Mouse (Mus musculus): Measurements from ENCODE around the gene Zfp866. TPM values are rescaled to one million over a fixed set of nuclear protein-coding genes. Genes with fewer than 3 reads are reported as not detected.

Zfp866 gene
- total and polyA plus RNA-seq, 3 experiments = 11.7 to 12.3 TPM; not detected in 1

GRCm38 (mm10) chr8:69713516-69713915 is 77.5 kb downstream of the Zfp866 start:
- H3K27ac ChIP-seq (ENCODE audit: control insufficient read depth, low read depth, low read length) = no peak overlapping the region
- peaks cover 32% of the 10 kb centered on the region for H3K79me2 ChIP-seq (ENCODE audit: control insufficient read depth, insufficient read depth, low read length, poor library complexity)
- H3K9ac ChIP-seq (ENCODE audit: control insufficient read depth, low read depth, low read length, poor library complexity, severe bottlenecking) = no peak overlapping the region
- no peak for DNase-seq (ENCODE audit: low read depth, low spot score)
- H3K36me3 ChIP-seq (ENCODE audit: control insufficient read depth in 1 of 2, insufficient read depth in 2 of 2, low read length in 2 of 2) = peaks cover 9 to 13% of the 10 kb centered on the region in 2 experiments
- H3K9me3 ChIP-seq (replicated peaks; ENCODE audit: insufficient read depth, low read length) = no peaks in the 10 kb centered on the region
- no peaks in the 10 kb centered on the region for H3K27me3 ChIP-seq (ENCODE audit: control insufficient read depth in 1 of 2, insufficient read depth in 2 of 2, low read length in 2 of 2)
- peaks cover 0 to 10% of the 10 kb centered on the region in 2 experiments; a peak in 3 of 4 replicates for H3K4me1 ChIP-seq (ENCODE audit: control insufficient read depth in 1 of 2, insufficient read depth in 2 of 2, low read length in 2 of 2)
- H3K4me3 ChIP-seq (ENCODE audit: control insufficient read depth in 1 of 2, insufficient read depth in 1 of 2, low read depth in 2 of 2, low read length in 2 of 2) = no peak overlapping the region
- no peak for TF ChIP-seq JUND (IDR thresholded peaks at IDR 0.05; ENCODE audit: low read depth, low read length)
- TF ChIP-seq KAT2A (conservative IDR thresholded peaks at IDR 0.05; ENCODE audit: low read depth, low read length) = no peak
- no peak for TF ChIP-seq TAL1 (IDR thresholded peaks at IDR 0.05; ENCODE audit: low read length)
- no peak for TF ChIP-seq GATA1 (IDR thresholded peaks at IDR 0.05; ENCODE audit: low read depth, low read length)
- no peak for TF ChIP-seq CHD1 (IDR thresholded peaks at IDR 0.05; ENCODE audit: low read depth, low read length)
- TF ChIP-seq ELF1 (IDR thresholded peaks at IDR 0.05; ENCODE audit: low read depth, low read length) = no peak
- no peak for TF ChIP-seq HCFC1 (IDR thresholded peaks at IDR 0.05; ENCODE audit: low read depth, low read length)
- no peak for TF ChIP-seq EP300 (IDR thresholded peaks at IDR 0.05; ENCODE audit: low read depth in 1 of 2, low read length in 2 of 2)
- TF ChIP-seq ZC3H11A (IDR thresholded peaks at IDR 0.05; ENCODE audit: low read depth, low read length) = no peak
- no peak for TF ChIP-seq USF2 (IDR thresholded peaks at IDR 0.05; ENCODE audit: borderline replicate concordance in 1 of 2, insufficient read depth in 1 of 2, low read depth in 1 of 2, low read length in 2 of 2)
- no peak for TF ChIP-seq ETS1 (IDR thresholded peaks at IDR 0.05; ENCODE audit: low read depth, low read length)
- TF ChIP-seq MAZ (IDR thresholded peaks at IDR 0.05; ENCODE audit: low read depth, low read length) = no peak
- TF ChIP-seq UBTF (IDR thresholded peaks at IDR 0.05; ENCODE audit: borderline replicate concordance, insufficient read depth, low read depth, low read length) = no peak
- no peak for TF ChIP-seq MXI1 (IDR thresholded peaks at IDR 0.05; ENCODE audit: low read depth, low read length)
- TF ChIP-seq POLR2AphosphoS2 (IDR thresholded peaks at IDR 0.05; ENCODE audit: low read length) = no peak
- TF ChIP-seq MYB (IDR thresholded peaks at IDR 0.05; ENCODE audit: low read depth, low read length) = no peak
- no peak for TF ChIP-seq ZKSCAN1 (IDR thresholded peaks at IDR 0.05; ENCODE audit: low read depth, low read length)
- TF ChIP-seq SMC3 (IDR thresholded peaks at IDR 0.05; ENCODE audit: low read depth, low read length) = no peak
- no peak for TF ChIP-seq POLR2A (IDR thresholded peaks at IDR 0.05; ENCODE audit: control insufficient read depth in 1 of 2, insufficient read depth in 1 of 2, low read depth in 1 of 2, low read length in 2 of 2, poor library complexity in 1 of 2)
- no peak for TF ChIP-seq TCF12 (IDR thresholded peaks at IDR 0.05; ENCODE audit: low read depth, low read length)

Other genes with a start within 250 kb of the Zfp866 start
- 11.5 and 12.7 TPM in 2 replicates for gene Zfp868, start 165.6 kb downstream of the Zfp866 start, total RNA-seq (2012; rRNA removed)
- 10 to 100 TPM in 1 of 2 experiments, not detected in 1; 11.3 TPM for gene Zfp868, start 165.6 kb downstream of the Zfp866 start, polyA plus RNA-seq (2012; ENCODE audit: insufficient read depth in 1 of 2, insufficient read length in 2 of 2, low read depth in 1 of 2, low replicate concordance in 2 of 2, missing spikeins in 1 of 2)
- 0.58 and 0.78 TPM in 2 replicates for gene Zfp964, start 136.7 kb downstream of the Zfp866 start, total RNA-seq (2012; rRNA removed)
- gene Zfp964, start 136.7 kb downstream of the Zfp866 start, polyA plus RNA-seq (2012; ENCODE audit: insufficient read depth in 1 of 2, insufficient read length in 2 of 2, low read depth in 1 of 2, low replicate concordance in 2 of 2, missing spikeins in 1 of 2) = under 1 TPM in 1 of 2 experiments, not detected in 1; 0.52 TPM
- 15.7 and 17.9 TPM in 2 replicates for gene Zfp869, start 80.5 kb downstream of the Zfp866 start, total RNA-seq (2012; rRNA removed)
- gene Zfp869, start 80.5 kb downstream of the Zfp866 start, polyA plus RNA-seq (2012; ENCODE audit: insufficient read depth in 1 of 2, insufficient read length in 2 of 2, low read depth in 1 of 2, low replicate concordance in 2 of 2, missing spikeins in 1 of 2) = 10 to 100 TPM in 1 of 2 experiments, not detected in 1; 13.0 TPM
- 0.46 and 0.65 TPM in 2 replicates for gene Zfp963, start 41.2 kb downstream of the Zfp866 start, total RNA-seq (2012; rRNA removed)
- gene Zfp963, start 41.2 kb downstream of the Zfp866 start, polyA plus RNA-seq (2012; ENCODE audit: insufficient read depth in 1 of 2, insufficient read length in 2 of 2, low read depth in 1 of 2, low replicate concordance in 2 of 2, missing spikeins in 1 of 2) = under 1 TPM in 1 of 2 experiments, not detected in 1; 0.95 TPM
- 0.46 TPM in 1 of 2 replicates, not detected in the other for gene Gm20422, start 16.3 kb downstream of the Zfp866 start, total RNA-seq (2012; rRNA removed)
- not detected for gene Gm20422, start 16.3 kb downstream of the Zfp866 start, polyA plus RNA-seq (2012; ENCODE audit: insufficient read depth in 1 of 2, insufficient read length in 2 of 2, low read depth in 1 of 2, low replicate concordance in 2 of 2, missing spikeins in 1 of 2)
- 50.9 and 52.4 TPM in 2 replicates for gene Atp13a1, start within 50 bp of the Zfp866 start, total RNA-seq (2012; rRNA removed)
- 10 to 100 TPM in 1 of 2 experiments, not detected in 1; 83.7 TPM for gene Atp13a1, start within 50 bp of the Zfp866 start, polyA plus RNA-seq (2012; ENCODE audit: insufficient read depth in 1 of 2, insufficient read length in 2 of 2, low read depth in 1 of 2, low replicate concordance in 2 of 2, missing spikeins in 1 of 2)
- 21.8 and 26.0 TPM in 2 replicates for gene Gmip, start 17.5 kb upstream of the Zfp866 start, total RNA-seq (2012; rRNA removed)
- gene Gmip, start 17.5 kb upstream of the Zfp866 start, polyA plus RNA-seq (2012; ENCODE audit: insufficient read depth in 1 of 2, insufficient read length in 2 of 2, low read depth in 1 of 2, low replicate concordance in 2 of 2, missing spikeins in 1 of 2) = 10 to 100 TPM in 1 of 2 experiments, not detected in 1; 52.4 TPM
- gene Lpar2, start 31.3 kb upstream of the Zfp866 start, total RNA-seq (2012; rRNA removed) = 0.77 and 0.85 TPM in 2 replicates
- gene Lpar2, start 31.3 kb upstream of the Zfp866 start, polyA plus RNA-seq (2012; ENCODE audit: insufficient read depth in 1 of 2, insufficient read length in 2 of 2, low read depth in 1 of 2, low replicate concordance in 2 of 2, missing spikeins in 1 of 2) = 1 to 10 TPM in 1 of 2 experiments, not detected in 1; 2.8 TPM
- gene Pbx4, start 41.3 kb upstream of the Zfp866 start, total RNA-seq (2012; rRNA removed) = 7.2 and 9.3 TPM in 2 replicates
- 10 to 100 TPM in 1 of 2 experiments, not detected in 1; 15.6 TPM for gene Pbx4, start 41.3 kb upstream of the Zfp866 start, polyA plus RNA-seq (2012; ENCODE audit: insufficient read depth in 1 of 2, insufficient read length in 2 of 2, low read depth in 1 of 2, low replicate concordance in 2 of 2, missing spikeins in 1 of 2)
- 0.04 TPM in 1 of 2 replicates, not detected in the other for gene Cilp2, start 96.5 kb upstream of the Zfp866 start, total RNA-seq (2012; rRNA removed)
- under 1 TPM in 1 of 2 experiments, not detected in 1; 0.03 TPM for gene Cilp2, start 96.5 kb upstream of the Zfp866 start, polyA plus RNA-seq (2012; ENCODE audit: insufficient read depth in 1 of 2, insufficient read length in 2 of 2, low read depth in 1 of 2, low replicate concordance in 2 of 2, missing spikeins in 1 of 2)
- gene Tssk6, start 111.0 kb upstream of the Zfp866 start, total RNA-seq (2012; rRNA removed) = 2.1 and 3.4 TPM in 2 replicates
- 1 to 10 TPM in 1 of 2 experiments, not detected in 1; 3.8 TPM for gene Tssk6, start 111.0 kb upstream of the Zfp866 start, polyA plus RNA-seq (2012; ENCODE audit: insufficient read depth in 1 of 2, insufficient read length in 2 of 2, low read depth in 1 of 2, low replicate concordance in 2 of 2, missing spikeins in 1 of 2)
- gene Ndufa13, start 111.4 kb upstream of the Zfp866 start, total RNA-seq (2012; rRNA removed) = 114 and 122 TPM in 2 replicates
- gene Ndufa13, start 111.4 kb upstream of the Zfp866 start, polyA plus RNA-seq (2012; ENCODE audit: insufficient read depth in 1 of 2, insufficient read length in 2 of 2, low read depth in 1 of 2, low replicate concordance in 2 of 2, missing spikeins in 1 of 2) = 10 to 100 TPM in 1 of 2 experiments, not detected in 1; 97.7 TPM
- 1.2 and 8.2 TPM in 2 replicates for gene Yjefn3, start 111.5 kb upstream of the Zfp866 start, total RNA-seq (2012; rRNA removed)
- 1 to 10 TPM in 1 of 2 experiments, not detected in 1; 5.3 TPM for gene Yjefn3, start 111.5 kb upstream of the Zfp866 start, polyA plus RNA-seq (2012; ENCODE audit: insufficient read depth in 1 of 2, insufficient read length in 2 of 2, low read depth in 1 of 2, low replicate concordance in 2 of 2, missing spikeins in 1 of 2)
- 101 and 111 TPM in 2 replicates for gene Gatad2a, start 205.2 kb upstream of the Zfp866 start, total RNA-seq (2012; rRNA removed)
- 100 to 1,000 TPM in 1 of 2 experiments, 10 to 100 TPM in 1; 38.0 to 129 TPM for gene Gatad2a, start 205.2 kb upstream of the Zfp866 start, polyA plus RNA-seq (2012; ENCODE audit: insufficient read depth in 1 of 2, insufficient read length in 2 of 2, low read depth in 1 of 2, low replicate concordance in 2 of 2, missing spikeins in 1 of 2)

All from MEL (cell line).